Mouse (Mus musculus): ENCODE measurements around the gene Tnrc18.
A peak's percentile ranks its signal among the peaks of the same experiment; 100 is the strongest.

Gene Tnrc18

DNA sequence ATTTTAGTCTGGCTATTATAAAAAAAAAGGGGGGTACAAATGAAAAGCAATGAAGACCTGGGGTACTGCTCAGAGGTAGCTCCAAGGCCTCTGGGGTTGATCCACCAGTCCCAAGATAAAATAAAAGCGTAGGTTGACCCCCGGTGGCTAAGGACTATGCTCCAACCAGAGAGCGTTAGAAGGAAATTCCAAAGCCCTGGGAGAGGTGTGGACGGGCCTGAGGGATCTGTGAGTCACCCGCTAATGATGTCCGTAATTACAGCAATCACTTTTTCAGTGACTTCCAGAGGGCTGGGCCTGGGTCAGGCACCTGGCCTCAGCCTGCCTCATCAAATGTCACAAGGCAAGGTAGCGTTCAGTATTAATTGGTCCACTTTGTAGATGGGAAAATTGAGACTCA lies 9.8 kb downstream of the Tnrc18 start:
- no peak for DNase-seq

GRCm38 (mm10) chr5:142803746-142804145 lies 13.7 kb downstream of the Tnrc18 start:
- DNase-seq: no peak

GRCm38 (mm10) chr5:142802884-142803283 lies 14.6 kb downstream of the Tnrc18 start:
- no peak for DNase-seq

DNA sequence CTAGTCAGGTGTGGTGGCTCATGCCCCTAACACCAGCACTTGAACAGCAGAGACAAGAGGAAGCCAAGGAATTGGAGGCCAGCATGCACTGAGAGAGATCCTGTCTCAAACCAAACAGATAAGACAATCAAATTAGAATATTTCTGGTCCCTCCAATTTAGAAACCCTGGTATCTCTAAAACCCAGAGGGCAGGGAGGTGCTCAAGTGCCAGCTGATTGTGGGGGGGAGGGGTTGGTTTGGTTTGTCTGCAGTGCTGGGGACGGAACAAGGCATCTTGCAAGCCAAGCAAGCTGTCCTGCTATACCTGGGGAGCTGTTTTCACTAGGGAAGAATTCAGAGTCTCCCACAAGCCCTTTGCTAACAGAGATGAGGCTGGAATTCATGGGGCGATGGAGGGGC lies 15.5 kb downstream of the Tnrc18 start:
- no peak for DNase-seq

DNA sequence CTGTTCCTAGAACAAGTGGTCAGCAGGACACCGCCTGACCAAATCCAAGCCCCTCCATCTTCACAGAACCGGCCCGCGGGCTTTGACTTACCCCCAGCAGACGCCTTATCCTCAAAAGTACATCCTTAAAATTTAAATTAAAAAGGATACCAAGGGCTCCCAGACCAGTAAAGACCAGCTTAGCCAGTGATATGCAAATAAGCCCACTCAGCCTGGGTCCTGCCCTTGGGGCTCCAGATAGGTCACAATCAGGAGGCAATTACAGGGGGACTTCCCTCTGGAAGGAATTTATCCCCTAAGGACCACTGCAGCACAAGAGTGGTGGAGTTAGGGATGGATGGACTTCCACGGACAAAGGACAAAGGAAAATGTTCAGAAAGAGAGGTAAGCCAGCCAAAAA lies 16.8 kb downstream of the Tnrc18 start:
- DNase-seq: no peak

GRCm38 (mm10) chr5:142800198-142800597 lies 17.3 kb downstream of the Tnrc18 start:
- DNase-seq: no peak

DNA sequence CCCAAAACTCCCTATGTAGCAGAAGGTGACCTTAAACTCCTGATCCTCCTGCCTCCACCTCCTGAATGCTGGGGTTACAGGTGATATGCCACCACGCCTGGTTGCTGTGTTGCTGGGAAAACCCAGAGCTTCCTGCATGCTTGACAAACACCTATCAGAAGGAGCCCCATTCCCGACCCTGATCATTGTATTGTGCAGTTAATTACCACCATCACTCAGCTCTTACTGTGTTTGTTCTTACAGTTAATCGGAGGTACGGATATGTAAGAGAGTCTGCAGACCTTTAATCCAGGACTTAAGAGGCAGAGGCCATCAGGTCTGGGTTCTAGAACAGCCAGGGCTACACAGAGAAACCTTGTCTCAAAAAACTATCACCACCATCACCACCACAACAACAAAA lies 18.2 kb downstream of the Tnrc18 start:
- DNase-seq: no peak

GRCm38 (mm10) chr5:142798190-142798589 lies 19.3 kb downstream of the Tnrc18 start:
- no peak for DNase-seq

DNA sequence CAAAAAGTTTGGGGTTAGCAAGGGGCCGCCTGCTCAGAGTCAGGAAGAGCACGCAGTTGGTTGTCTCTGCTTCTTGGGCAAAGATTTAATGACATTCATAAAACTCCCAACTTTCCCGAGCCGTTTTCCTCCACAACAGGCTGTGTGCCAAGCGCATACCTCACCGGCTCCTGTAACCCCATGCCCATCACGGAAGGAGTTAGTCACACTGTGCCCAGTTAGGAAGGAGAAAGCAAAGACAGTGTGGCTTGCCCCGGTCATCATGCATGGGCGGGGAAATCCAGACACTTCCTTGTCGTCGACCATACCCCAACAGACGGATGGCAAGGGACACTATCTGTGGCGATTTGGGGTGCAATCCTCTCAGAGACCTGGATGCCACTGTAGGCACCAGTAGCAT lies 19.8 kb downstream of the Tnrc18 start:
- no peak for DNase-seq

GRCm38 (mm10) chr5:142796921-142797320 lies 20.5 kb downstream of the Tnrc18 start:
- DNase-seq: no peak

DNA sequence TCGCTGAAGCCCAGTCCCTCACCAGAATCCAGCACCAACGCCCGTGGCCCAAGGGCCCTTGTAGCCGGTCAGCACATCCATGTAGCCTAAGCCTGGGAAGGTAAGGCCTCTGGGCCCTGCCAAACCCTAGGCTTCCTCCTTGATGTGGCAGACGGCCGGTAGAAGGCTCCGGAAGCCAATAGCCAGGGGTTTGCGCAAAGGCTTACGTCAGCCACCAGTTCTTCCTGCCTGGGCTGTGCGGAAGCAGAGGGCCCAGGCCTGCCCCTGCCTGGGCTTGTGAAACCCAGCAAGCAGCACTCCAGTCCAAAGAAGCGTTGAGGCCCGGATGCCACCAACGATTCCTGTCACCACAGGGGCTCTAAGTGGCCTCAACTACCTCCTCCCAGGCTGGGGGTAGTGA lies 22.9 kb downstream of the Tnrc18 start:
- DNase-seq: peak; percentile 83

GRCm38 (mm10) chr5:142794161-142794560 lies 23.3 kb downstream of the Tnrc18 start:
- no peak for DNase-seq

DNA sequence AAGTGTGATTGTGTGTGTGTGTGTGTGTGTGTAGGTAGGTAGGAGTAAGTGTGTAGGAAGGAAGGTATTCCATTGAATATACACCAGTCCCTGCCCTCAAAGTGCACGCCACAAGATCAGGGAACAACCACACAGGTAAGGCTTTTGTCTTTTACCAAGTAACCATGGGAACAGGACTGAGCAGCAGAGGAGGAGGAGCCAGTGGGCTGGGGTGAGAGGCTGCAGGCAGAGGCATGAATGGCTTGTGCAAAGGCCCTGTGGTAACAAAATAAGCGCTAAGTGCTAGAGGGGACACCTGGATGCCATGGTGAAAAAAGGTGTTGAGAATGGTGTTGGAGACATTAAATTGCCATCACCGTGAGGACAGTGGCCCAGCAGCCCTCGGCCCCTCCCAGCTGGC lies 24.9 kb downstream of the Tnrc18 start:
- DNase-seq: no peak

- no peak for DNase-seq
These were observed 29.2 kb downstream of the Tnrc18 start for GRCm38 (mm10) chr5:142788279-142788678.

DNA sequence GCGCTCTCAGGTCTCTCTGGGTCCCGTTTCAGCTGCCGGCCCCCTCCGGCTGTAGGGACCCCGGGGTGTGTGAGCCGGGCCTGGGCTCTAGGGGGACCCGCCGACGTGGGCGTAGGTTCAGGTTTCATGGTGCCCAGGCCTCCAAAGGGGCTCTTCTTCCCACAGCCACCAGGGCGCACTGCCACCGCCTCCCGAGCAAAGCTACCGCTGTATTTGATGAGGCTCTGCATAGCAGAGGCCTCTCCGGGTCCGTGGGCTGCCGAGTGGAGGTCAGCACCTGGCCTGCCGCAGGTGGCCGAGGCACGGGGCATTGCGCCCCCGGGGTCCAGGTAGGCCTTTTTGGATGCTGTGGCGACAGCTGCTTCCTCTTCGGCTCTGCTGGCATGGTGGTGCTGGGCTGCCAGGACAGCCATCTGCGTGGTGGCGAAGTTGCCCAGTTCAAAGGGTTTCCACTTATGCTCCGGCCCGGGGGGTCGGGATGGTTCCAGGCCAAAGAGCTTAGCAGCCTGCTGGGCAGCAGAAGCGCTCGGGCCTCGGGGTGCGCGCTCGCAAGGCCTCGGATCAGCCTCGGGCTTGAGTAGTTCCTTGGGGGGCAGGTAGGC lies 30.1 kb downstream of the Tnrc18 start:
- DNase-seq: no peak

DNA sequence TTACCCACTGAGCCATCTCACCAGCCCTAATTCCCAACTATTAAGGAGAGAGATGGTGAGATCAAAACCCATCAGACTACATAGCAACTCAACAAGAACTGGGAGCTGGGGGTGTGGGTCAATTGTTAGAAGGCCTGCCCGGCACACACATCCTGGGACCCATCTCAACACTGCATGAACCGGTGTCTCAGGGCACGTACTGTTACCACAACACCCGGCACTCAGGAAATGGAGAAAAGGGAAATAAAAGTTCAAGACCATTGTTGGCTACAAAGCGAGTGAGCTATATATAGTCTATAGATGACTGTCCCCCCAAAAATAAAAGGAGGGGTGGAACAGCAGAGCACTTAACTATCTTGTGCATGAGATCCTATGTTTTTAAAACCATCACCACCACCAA lies 30.8 kb downstream of the Tnrc18 start:
- no peak for DNase-seq

DNA sequence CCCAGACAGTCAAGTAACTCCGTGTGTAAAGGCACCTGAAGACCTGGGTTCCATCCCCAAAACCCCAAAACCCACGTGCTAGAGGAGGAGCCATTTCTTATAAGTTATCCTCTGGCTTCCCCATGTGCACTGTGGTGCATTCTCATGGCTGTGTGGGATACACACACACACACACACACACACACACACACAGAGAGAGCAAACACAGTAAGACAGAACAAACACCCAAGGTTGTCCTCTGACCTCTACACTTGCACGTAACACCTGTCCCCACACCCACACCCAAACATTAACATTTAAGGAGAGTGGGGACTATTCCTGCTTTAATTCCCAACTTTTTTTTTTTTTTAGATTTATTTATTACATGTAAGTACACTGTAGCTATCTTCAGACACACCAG lies 31.2 kb downstream of the Tnrc18 start:
- no peak for DNase-seq

DNA sequence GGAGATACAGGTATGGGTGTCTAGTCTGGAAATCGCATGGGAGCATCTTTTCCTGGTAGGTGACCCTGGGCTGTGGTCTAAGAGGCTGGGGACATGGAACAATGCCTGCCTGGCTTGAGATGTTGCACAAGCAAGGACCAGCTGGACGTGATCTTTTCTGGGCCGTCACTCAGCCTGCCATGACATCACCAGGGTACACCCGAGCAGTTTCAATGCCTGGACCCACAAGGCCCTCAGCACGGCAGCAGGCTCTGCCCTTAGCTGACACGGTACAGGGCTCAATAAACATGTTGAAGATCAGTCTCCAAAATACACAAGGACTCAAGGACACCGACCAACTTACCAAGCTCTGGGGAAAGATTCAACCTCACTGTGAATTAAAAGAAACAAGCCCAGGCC lies 34.3 kb downstream of the Tnrc18 start:
- DNase-seq: no peak

GRCm38 (mm10) chr5:142782459-142783141 lies 34.9 kb downstream of the Tnrc18 start:
- DNase-seq: no peak

DNA sequence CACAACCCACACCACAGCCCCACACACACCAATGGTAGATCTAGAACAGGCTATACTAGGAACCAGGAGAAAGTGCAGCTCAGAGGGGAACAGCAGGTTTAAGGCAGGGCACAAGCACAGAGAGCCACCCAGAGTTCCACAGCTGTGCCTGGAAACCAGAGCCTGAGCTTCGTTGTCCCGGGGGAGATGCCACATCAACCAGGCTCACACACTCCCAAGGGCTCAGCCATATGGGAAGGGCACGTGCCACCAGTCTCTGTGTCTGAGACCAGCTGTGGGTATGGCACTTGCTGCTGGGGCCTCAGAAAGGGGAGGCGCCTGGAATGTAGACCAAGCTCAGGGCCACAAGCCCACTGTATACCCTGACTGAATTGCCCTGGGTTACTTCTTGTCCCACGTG lies 36.9 kb downstream of the Tnrc18 start:
- DNase-seq: no peak

GRCm38 (mm10) chr5:142778871-142779270 lies 38.6 kb downstream of the Tnrc18 start:
- DNase-seq: peak; percentile 63

DNA sequence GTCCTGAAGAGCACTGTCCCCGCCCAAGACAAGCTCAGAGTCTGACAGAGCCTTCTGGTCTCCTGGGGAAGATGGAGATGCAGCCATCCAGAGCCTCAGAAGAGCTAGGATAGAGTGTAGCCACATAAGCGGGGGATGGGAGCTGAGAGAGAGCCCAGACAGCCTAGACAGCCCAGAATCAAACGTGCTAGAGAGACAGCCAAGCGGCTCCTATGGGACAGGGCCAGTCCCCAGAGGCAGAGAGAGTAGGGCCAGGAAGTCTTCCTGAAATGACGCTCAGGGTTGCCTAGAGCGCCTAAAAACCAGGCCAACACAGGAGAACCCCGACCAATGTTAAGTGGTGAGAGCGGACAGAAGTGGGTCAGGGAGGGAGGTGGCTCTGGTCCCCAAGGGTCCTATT lies 39.3 kb downstream of the Tnrc18 start:
- DNase-seq: no peak

DNA sequence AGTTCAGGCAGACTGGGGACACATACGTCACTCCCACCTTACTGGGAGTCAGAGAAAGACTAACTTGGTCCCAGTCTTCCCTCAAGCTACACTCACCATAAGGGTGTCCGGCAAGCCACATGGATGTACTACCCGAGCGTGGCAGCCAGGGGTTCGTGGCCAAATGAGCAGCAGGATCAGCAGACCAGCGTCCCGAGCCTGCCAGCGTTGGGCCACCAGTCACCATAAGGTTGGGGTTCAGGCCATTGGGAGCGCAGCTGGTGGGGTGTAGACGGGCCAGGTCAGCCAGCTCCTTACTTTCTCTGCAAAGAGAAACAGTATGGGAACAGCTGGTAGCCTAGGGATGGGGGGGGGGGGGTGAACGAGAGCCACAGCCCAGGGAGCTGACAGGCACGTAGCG lies 41.4 kb downstream of the Tnrc18 start:
- DNase-seq: no peak

- no peak for DNase-seq
These were observed 42.7 kb downstream of the Tnrc18 start for GRCm38 (mm10) chr5:142774771-142775170.

DNA sequence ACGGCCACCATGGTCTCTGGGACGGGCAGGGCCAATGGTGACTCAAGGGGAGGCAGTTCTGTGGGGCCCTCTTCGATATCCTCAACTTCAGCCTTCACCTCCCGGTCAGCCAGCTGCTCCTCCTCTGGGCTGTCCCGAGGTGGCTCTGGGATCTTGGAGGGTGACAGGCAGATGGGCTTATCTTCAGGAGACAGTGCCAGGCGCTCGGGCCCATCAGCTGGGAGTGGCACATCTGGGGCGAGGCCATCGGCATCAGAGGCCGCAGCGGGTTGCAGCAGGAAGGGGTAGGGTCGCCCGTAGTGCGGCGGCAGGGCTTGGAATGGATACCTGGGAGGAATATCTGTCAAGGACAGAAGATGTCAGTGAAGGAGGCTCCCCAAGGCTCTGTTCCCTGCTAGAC lies 45.5 kb downstream of the Tnrc18 start:
- no peak for DNase-seq
